Mouse (Mus musculus) kidney, adult 2 months (tissue): ENCODE results near the gene Lypd3. TPM values are rescaled to one million over a fixed set of nuclear protein-coding genes. Genes with fewer than 3 reads are reported as not detected.

Experiments
- DNase-seq: peaks from one replicate; pipeline ENCODE4 v3.0.0; 2021
- H3K27ac ChIP-seq: fragments of 200-500 bp; 2 replicates; pipeline ENCODE4 v1.5.1; 2012; ENCODE audit warnings: low read depth, low read length, control low read depth, inconsistent platforms; ENCODE audit not compliant: insufficient read depth
- H3K27me3 ChIP-seq: fragments of 200-500 bp; replicated peaks from 2 replicates; pipeline ENCODE4 v1.6.1; 2012; ENCODE audit warnings: mild to moderate bottlenecking, moderate library complexity, low read length, inconsistent platforms; ENCODE audit not compliant: control insufficient read depth, insufficient read depth
- H3K36me3 ChIP-seq: fragments of 200-500 bp; 2 replicates; pipeline ENCODE4 v1.6.1; 2012; ENCODE audit warnings: mild to moderate bottlenecking, moderate library complexity, low read length, inconsistent platforms; ENCODE audit not compliant: control insufficient read depth, insufficient read depth
- H3K4me1 ChIP-seq: fragments of 200-500 bp; 2 replicates; pipeline ENCODE4 v1.6.1; 2011; ENCODE audit warnings: low read length; ENCODE audit not compliant: control insufficient read depth, insufficient read depth
- H3K4me3 ChIP-seq: fragments of 200-500 bp; 2 replicates; pipeline ENCODE4 v1.5.1; 2011; ENCODE audit warnings: mild to moderate bottlenecking, low read depth, low read length, control low read depth; ENCODE audit not compliant: insufficient read depth
- CTCF ChIP-seq: fragments of 200-500 bp; conservative IDR thresholded peaks from 2 replicates; pipeline ENCODE4 v1.5.1; 2011; ENCODE audit warnings: low read depth, mild to moderate bottlenecking, control low read depth, low read length, moderate library complexity, mixed read lengths; ENCODE audit not compliant: insufficient read depth, insufficient read length
- POLR2A ChIP-seq: fragments of 200-500 bp; IDR thresholded peaks from one replicate; pipeline ENCODE4 v1.6.1; 2011; ENCODE audit warnings: low read depth, low read length, control low read depth
- WGBS: fragments of 180-500 bp; shearing (Covaris S2); methylation state at CpG from one replicate; pipeline ENCODE4 v1.1.7; 2018; 5-methylcytosine and 5-hydroxymethylcytosine counted together
- polyA plus RNA-seq: library from polyadenylated mRNA; depleted of rRNA; stranded (reverse); fragments of >200 nt; gene quantifications from 2 replicates; pipeline ENCODE4 v1.2.3, GENCODE M21; 2012

Lypd3 gene
- polyA plus RNA-seq, 1 experiment = 0.06 TPM

- Histone ChIP-seq H3K27me3 (no peaks in the 10 kb centered on the region), H3K27ac (peak overlapping the region; percentile 67), H3K36me3 (no peaks in the 10 kb centered on the region), H3K4me1 (peaks cover 9% of the 10 kb centered on the region; the same call in 1 of the 2 replicates), H3K4me3 (peak overlapping the region; percentile 83)
- 2% methylated on average over 39 of the region's 39 CpGs for WGBS
- DNase-seq = peak; percentile 88
- TF ChIP-seq POLR2A = peak; percentile 68
- no peak for TF ChIP-seq CTCF
Observed at GRCm38 (mm10) chr7:24593621-24594308, 42.6 kb upstream of the Lypd3 start.

GRCm38 (mm10) chr7:24594309-24594803 is 42.0 kb upstream of the Lypd3 start:
- Histone ChIP-seq H3K36me3 (no peaks in the 10 kb centered on the region), H3K27me3 (no peaks in the 10 kb centered on the region), H3K4me1 (peaks cover 9% of the 10 kb centered on the region; the same call in 1 of the 2 replicates), H3K4me3 (peak overlapping the region; percentile 83), H3K27ac (no peak overlapping the region)
- DNase-seq = no peak
- WGBS = 10% methylated on average over 13 of the region's 13 CpGs
- TF ChIP-seq CTCF = no peak
- no peak for TF ChIP-seq POLR2A

GRCm38 (mm10) chr7:24595464-24595863 is 40.9 kb upstream of the Lypd3 start:
- H3K4me3 ChIP-seq = peak overlapping the region; percentile 3; the same call in 1 of the 2 replicates
- 56% methylated on average over 2 of the region's 2 CpGs for WGBS
- no peaks in the 10 kb centered on the region for H3K27me3 ChIP-seq

GRCm38 (mm10) chr7:24598121-24598520 is 38.2 kb upstream of the Lypd3 start:
- H3K36me3 ChIP-seq = no peaks in the 10 kb centered on the region
- WGBS = 51% methylated on average over 4 of the region's 4 CpGs
- DNase-seq = peak; percentile 72
- no peaks in the 10 kb centered on the region for H3K27me3 ChIP-seq
- TF ChIP-seq POLR2A = no peak
- TF ChIP-seq CTCF = no peak
- no peak overlapping the region for H3K27ac ChIP-seq
- no peak overlapping the region for H3K4me3 ChIP-seq
- peaks cover 9% of the 10 kb centered on the region; the same call in 1 of the 2 replicates for H3K4me1 ChIP-seq

More at GRCm38 (mm10) chr7:24595464-24595863, 40.9 kb upstream of the Lypd3 start:
- peak; percentile 61 for DNase-seq
- Histone ChIP-seq H3K27ac (no peak overlapping the region), H3K4me1 (peaks cover 9% of the 10 kb centered on the region; the same call in 1 of the 2 replicates), H3K36me3 (no peaks in the 10 kb centered on the region)
- TF ChIP-seq CTCF (no peak), POLR2A (no peak)

GRCm38 (mm10) chr7:24599211-24600067 is 36.9 kb upstream of the Lypd3 start:
- 61% methylated on average over 15 of the region's 15 CpGs for whole genome bisulfite sequencing

GRCm38 (mm10) chr7:24600941-24601597 is 35.3 kb upstream of the Lypd3 start:
- TF ChIP-seq POLR2A (no peak), CTCF (peak; percentile 100; the same call in 1 of the 2 replicates)
- DNase-seq = peak; percentile 96
- 4% methylated on average over 13 of the region's 13 CpGs for WGBS
- H3K4me3 ChIP-seq = no peak overlapping the region
- H3K27ac ChIP-seq = no peak overlapping the region
- no peaks in the 10 kb centered on the region for H3K27me3 ChIP-seq
- H3K36me3 ChIP-seq = no peaks in the 10 kb centered on the region
- H3K4me1 ChIP-seq = peaks cover 6% of the 10 kb centered on the region; the same call in 1 of the 2 replicates

More at GRCm38 (mm10) chr7:24599211-24600067, 36.9 kb upstream of the Lypd3 start:
- Histone ChIP-seq H3K4me1 (peaks cover 9% of the 10 kb centered on the region; the same call in 1 of the 2 replicates), H3K27ac (no peak overlapping the region), H3K36me3 (no peaks in the 10 kb centered on the region), H3K27me3 (no peaks in the 10 kb centered on the region), H3K4me3 (no peak overlapping the region)
- peak; percentile 65 for DNase-seq
- TF ChIP-seq CTCF = peak; percentile 39; the same call in 1 of the 2 replicates
- TF ChIP-seq POLR2A = no peak
